Mouse (Mus musculus): ENCODE measurements around the gene Bscl2. TPM values are rescaled to one million over a fixed set of nuclear protein-coding genes. Genes with fewer than 3 reads are reported as not detected.

Gene Bscl2
- polyA plus RNA-seq (2014; fragmentation: Illumina TruSeq; extraction: RNeasy Lipid Tissue Mini Kit (QIAGEN cat#74804)), result 25.1 TPM

DNA sequence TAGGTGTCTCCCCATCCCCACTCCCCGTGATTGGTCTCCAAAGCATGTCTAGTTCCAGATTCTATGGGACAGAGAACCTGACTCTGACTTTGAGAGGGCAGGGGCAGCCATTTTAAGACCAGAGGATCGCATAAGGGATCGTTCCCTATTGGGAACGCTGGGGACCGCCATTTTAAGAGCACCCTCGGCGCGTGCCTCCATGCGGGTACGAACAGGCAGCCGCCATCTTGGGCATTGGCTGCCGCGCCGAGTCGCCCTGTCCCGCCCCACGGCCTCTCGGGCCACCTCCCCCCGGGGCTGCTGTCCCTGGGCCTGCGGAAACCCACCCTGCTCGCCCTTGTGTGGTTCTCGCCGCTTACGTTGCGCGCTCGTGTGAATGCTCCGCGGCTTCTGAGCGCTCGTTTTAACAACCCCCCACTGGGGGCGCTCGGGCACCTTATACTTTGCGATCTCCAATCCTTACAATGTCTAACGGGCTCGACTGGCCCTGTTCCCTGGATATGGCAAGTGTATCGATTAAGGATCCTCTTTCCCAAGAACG lies at the start of gene Bscl2:
TSS of gene Bscl2 (plus strand) at position 217 of the 541 bp plus-strand sequence.

DNA sequence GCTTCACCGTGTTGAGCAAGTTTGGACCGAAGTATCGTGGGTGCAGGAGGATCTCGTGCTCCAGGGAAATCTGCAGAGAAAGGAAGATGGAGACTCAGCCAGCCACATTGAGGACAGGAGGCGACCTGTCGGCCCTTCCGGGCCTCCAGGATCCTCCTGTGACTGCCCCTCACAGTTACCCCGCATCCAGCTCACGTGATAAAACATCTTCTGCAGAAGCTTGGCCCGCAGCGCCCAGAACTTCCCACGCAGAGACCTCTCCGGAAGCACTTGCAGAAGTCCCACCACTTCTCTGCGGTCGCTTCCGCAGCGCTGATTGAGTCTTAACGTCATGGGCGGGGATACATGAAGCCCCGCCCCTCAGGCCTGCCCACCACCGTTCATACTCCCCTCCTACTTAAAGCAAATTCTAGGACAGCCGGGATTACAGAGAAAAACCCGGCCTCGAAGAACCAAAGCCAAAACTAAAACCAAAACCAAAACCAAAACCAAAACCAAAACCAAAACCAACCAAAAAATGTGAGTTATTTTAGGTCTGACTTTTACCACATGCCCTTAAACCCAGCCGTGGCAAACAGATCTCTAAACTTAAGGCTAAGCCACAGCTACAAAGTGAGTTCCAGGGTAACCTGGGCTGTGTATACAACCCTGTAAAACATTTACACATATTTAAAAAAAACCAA lies 38.9 kb upstream of the Bscl2 start, which contains the start of gene Polr2g:
TSS of gene Polr2g (minus strand) at position 314 of the 683 bp plus-strand sequence.

DNA sequence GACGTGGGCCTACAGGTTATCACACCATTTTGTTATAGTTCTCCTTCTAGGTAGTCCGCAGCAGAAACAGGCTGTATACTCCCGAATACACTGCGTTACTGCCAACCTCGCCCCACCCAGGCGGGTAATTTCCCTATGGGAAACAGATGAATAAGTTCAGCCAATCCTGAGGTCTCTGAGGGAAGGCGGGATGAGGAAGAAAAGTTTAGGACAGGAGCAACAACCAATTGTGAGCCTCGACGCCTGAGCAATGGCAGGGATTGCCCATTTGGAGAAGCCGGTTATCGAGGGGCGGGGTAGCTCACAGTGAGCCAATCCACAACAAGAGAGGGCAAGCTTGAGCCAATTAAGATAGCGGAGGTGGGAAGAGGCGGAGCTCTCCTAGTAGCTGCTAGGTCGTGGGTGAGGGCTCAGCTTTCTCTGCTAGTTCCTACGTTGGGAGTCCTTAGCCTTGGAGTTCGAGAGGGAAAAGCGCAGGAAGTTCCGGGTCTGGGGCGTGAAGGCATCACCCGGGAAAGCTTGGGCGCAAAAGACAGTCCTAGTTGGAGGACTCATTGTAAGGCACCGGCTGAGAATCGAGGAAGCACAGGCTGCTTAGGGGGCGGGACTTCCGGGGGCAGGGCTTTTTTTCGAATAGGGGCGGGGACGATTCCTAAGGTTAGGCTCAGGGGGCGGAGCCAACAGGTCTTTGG lies 35.0 kb upstream of the Bscl2 start, which contains the start of gene Zbtb3:
TSS of gene Zbtb3 (plus strand) at position 426 of the 692 bp plus-strand sequence.

DNA sequence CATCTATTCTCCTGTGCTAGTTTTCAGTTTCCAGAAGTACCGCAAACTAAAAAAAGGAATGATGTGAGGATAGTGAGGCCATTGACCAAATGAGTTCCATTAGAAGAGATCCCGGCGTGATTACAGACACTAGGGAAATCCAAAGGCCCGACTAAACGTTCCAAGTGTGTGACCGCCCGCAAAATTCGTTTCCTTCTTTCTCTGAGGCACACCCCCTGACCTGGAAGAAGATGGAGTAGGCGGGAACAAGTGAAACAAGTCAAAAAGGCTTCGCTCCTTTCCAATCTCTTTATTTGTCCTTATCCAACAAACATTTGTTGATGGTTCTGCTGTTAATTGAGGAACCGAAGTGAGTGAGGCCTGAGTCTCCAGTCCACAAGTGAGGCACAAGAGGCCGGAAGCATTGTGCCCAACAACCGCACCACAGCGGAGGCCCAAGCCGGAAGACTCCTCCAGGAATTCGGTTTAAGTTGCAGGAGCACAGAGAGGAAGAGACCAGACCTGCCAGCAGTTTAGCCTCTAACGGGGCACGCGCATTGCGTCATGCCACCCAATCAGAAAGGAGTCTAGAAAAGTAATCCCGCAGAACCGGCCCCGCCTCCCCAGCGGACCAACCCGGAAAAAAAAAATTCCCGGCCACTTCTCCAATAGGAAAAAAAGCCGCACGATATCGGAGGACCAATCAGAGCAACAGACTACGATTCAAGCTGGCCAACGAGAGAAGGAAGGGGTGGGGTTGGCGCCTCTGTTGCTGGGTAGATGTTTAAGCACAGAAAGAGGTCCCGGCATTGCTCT lies 18.3 kb upstream of the Bscl2 start, which contains the start of gene Ttc9c:
TSS of gene Ttc9c (minus strand) at position 533 of the 795 bp plus-strand sequence.

DNA sequence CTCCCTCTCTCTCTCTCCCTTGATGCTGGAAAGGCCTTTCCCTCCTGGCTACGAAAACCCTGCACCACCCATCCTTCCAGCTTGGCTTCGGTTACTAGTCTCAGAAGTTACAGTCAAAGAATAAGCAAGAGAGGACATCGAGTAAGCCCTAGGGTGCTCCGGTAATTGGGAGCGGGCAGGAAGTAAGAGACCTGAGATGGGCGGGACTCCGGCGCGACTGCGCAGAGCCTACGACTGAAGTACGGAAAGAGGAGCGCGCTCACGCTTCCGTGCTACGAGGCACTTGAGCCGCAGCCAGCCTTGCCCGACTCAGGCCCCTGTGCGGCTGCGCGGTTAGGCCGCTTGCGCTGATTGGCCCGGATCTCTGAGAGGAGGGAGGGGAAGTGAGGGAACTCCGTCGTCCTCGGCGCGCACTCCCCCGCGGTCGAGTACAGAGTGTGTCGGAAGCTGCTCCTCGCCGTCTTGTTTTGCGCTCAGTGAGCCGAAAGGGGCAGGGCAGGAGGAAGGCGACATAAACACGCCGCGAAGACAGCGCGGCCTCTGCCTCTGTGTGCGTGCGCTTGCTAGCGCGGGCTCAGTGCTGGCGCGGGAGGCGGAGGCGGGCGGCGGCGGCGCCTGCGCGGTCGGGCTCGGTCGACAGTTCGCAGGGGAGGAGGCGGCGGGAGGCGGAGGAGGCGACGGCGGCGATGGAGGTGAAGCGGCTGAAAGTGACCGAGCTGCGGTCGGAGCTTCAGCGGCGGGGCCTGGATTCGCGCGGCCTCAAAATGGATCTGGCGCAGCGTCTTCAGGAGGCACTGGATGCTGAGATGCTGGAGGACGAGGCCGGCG lies 17.5 kb upstream of the Bscl2 start, which contains the start of gene Hnrnpul2:
TSS of gene Hnrnpul2 (plus strand) at position 415 of the 828 bp plus-strand sequence.

DNA sequence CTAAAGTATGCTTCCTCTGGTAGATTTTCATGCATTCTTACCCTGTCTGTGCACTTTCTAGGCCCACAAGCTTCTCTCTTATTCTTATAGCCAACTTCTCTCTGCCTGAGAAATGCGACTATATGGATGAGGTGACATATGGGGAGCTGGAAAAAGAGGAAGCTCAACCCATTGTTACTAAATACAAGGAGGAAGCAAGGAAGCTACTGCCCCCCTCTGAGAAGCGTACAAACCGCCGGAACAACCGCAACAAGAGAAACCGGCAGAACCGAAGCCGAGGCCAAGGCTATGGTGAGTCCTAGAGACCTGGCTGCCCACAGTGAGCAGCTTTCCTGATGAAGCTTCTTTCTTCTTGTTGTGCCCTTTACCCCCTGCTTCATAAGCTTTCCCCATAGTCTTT lies 7.6 kb upstream of the Bscl2 start, which contains the start of gene AC129217.1:
TSS of gene AC129217.1 (plus strand) at position 114 of the 400 bp plus-strand sequence.

DNA sequence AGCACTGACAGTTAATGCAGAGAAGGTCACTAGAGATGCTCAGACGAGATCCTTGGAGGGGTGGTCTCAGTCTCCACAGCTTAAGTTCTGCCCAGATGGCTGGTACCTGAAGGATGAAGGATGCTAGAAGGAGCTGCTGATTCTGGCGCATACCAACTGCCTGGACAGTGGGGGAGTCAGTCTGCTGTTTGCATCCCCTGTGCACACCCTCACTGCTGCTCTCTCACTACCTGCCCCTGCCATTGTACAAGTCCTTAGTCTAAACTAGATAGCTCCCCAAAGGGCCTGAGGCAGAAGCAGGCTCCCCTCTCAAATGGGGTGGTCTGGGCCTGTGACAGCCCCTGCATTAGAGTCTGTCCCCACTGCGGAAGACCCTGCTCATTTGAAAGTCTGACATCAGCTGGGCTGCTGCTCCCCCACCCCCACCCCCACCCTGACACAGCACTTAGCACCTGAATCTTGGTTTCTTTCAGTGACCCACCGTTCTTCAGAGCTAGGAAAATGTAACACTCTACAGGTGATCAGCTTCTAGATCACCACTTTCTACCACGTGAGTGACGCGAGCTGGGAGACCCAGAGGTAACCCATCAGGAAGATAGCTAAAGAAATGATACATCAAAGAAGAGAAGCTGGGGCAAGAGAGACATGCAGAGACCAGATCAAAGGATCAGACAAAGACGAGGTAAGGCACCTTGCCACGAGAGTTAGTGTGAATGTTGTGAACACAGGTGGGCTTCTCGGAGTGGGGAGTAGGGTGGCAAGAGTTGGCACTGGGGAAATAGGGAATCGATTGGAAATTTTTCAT lies 2.0 kb downstream of the Bscl2 start, which contains the start of gene Gng3:
TSS of gene Gng3 (minus strand) at position 92 of the 805 bp plus-strand sequence.

DNA sequence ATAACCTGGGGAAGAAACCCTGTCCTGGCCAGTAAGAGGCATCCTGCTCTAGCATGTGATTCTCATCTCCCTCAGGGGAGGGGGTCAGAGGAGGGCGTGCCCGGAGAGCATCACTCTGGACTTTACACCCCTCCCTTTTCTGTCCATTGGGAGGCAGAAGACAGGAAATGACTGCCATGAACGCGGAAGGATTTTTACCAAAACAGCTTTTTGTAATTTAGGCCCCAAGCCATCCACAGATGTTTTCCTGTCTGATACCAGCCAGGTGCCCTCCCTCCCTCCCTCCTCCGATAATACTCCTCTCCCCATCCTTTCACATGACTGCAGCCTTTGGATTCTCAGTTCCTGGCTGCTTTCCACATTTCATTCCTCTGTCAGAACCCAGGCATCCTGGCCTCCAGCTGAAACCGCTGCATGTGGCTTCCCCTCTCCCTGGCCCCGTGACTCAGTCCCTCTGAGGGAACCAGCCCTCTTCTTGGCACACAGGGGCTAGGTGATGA lies 13.2 kb downstream of the Bscl2 start, which contains the start of gene Lrrn4cl:
TSS of gene Lrrn4cl (plus strand) at position 367 of the 500 bp plus-strand sequence.

DNA sequence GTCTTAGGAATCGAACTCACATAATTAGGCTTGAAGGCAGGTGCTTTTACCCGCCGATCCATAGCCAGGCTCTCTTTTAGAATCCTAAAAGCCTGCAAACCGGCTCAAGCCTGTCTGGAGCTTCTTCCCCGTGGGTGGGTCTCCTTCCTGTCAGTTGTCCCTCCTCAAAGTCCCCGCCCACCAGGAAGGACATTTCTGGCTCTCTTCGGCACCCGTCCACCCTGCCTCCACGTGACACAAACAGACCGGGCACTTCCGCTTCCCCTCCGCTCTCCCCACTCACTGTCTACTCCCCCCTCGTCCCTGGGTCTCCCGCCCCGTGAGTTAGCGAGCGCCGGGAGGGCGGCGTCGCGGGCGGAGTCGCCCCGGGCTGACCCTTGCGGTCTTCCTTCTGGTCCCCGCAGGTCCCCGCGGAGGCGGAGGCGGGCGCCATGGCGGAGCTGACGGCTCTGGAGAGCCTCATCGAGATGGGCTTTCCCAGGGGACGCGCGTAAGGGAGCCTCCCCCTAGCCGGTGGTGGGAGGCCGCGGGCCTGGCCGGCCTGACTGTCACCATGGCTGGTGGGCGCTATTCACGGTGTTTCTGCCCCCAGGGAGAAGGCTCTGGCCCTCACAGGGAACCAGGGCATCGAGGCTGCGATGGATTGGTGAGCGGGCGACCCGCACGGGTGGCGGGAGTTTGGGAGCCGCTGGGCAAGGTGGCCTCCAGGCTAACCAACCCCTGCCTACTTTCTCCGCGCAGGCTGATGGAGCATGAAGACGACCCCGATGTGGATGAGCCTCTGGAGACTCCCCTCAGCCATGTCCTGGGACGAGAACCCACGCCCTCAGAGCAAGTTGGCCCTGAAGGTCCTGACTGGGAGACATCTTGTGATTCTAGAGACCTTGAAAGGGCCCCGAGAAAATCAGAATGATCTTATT lies 34.3 kb downstream of the Bscl2 start, which contains the start of gene Ubxn1:
TSS of gene Ubxn1 (plus strand) at position 230 of the 920 bp plus-strand sequence.

DNA sequence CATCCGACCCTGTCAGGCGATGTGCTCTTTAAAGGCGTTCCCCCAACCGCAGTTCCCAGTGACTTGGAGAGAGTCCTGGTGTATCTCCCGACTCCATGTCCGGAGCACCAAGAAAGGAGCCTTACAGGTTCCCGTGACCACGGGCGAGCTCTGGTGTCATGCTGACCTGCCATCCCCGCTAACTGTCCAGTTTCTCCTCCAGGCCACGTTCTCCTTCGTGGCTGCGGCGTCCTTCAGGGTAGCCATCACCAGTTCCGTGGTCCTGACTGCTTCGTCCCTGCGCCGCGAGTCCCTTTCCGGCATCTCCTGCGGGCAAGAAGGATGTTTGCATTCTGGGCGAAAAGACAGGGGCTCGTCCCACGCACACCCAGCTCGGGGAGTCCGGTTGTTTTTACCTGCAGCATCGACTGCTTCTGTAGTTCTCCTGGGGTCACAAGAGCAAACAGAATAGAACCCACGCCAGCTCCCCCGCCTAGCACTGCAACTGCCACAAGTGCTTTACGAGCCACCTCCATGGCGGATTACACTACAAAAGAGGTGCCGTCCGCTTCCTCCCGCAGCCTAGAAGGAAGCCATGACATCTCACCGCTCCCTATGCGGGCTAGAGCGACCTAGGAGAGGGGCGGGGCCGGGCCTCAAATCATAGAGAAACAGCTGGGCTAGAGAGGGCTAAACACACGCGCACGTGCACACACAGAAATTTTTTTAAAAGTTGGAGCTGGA lies 43.2 kb downstream of the Bscl2 start, which contains the start of gene Uqcc3:
TSS of gene Uqcc3 (minus strand) at position 613 of the 723 bp plus-strand sequence.

DNA sequence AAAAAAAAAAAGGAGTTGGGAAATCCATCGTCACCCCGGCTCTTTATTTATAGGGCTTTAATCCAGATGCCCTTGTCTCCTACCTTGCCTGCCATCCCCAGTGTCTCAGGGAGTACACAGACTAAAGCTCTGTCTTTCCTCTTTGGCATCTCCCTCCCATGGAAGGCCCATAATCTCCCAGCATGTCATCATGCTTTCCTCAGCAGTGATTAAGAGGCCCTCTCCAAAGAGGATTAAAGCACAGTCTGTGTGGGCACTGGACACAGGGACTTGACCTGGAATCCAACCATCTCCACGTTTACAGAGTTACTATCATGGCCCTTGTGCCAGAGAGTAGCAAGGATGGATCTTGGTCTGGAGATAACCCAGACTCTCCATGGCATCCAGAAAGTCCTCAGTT lies 46.3 kb downstream of the Bscl2 start, which contains the start of the genes Lbhd1 and Gm49403:
TSS of gene Lbhd1 (plus strand) at position 117 of the 400 bp plus-strand sequence.
TSS of gene Gm49403 (plus strand) at position 315 of the 400 bp plus-strand sequence.

DNA sequence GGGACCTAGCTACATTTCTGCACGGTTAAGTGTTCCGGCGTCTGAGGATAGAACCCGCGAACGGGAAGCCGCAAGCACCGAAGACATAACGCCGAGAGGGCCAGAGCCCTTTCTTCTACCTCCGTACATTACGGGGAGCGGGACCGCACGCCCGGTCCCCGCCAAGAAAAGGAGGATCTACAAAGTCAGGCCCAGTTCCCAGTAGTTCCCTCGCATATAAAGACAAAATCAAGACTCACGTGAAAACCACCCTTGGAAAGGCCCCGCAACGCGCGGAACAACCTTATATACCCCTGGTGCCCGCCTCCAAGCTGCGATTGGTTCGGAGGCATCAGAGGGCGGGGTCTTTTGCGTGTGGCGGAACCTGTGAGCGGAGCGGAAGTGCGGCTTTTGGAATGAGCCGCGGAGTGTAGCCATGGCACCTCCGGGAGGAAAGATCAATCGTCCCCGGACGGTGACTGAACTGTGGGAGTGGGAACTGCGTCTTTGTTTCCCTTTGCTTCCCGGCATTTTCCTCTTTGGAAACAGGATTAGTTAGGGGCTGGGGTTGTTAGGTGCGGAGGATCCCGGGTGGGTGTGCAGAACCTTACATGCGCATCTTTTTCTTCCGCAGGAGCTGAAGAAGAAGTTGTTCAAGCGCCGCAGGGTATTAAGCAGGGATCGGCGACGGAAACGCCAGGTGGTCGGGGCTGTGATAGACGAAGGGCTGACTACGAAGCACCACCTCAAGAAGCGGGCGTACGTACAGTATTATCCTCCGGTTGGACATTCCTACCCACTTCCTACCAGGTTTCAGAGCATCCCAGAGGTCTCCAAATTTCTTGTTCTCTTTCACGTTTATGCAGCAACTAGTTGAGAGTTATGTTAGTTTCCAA lies 51.5 kb downstream of the Bscl2 start, which contains the start of the genes 1810009A15Rik and Gm49416:
TSS of gene 1810009A15Rik (plus strand) at position 343 of the 875 bp plus-strand sequence.
TSS of gene Gm49416 (plus strand) at position 416 of the 875 bp plus-strand sequence.

DNA sequence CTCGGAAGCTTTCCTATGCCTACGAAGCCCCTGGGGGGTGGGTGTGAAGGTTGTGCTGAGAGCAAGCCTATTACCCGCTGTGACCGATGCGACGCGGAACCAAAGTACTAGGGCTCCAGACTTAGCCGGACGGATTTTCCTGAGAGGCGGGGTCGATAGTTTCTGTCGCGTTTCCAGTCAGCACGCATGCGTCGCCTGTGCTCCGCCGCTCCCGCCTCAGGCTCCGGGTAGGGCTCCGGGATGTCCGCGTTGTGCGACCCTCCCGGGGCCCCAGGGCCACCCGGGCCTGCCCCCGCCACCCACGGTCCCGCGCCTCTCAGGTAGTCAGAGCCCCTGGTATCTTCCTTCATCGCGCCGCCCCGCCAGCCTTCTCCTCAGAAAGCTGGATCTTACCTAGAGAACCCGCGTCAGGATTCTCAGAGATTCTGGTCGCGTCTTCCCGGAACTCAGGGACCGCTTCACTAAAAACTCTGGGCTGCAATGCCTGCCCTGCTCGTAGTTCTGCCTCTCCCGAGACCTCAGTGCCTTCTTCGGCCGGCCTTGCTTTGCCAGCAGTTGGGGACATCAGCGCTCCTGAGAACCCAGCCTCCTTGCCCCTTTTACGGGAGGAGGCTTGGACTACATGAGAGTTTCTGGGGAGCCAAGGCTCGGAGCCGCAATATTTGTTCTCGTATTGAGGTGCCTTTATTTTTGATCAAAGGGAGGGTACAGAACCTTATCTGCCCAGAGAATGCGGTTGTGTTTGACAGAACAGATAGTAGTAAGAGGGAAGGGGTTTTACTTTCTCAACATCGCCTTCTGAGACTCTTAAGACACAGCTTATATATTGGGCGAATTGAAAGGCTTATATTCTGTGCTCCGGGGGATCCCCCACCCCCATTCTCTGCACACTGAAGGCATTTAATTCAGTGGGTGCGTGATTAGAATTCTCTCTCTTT lies 55.8 kb downstream of the Bscl2 start, which contains the start of gene Ints5:
TSS of gene Ints5 (plus strand) at position 177 of the 938 bp plus-strand sequence.

DNA sequence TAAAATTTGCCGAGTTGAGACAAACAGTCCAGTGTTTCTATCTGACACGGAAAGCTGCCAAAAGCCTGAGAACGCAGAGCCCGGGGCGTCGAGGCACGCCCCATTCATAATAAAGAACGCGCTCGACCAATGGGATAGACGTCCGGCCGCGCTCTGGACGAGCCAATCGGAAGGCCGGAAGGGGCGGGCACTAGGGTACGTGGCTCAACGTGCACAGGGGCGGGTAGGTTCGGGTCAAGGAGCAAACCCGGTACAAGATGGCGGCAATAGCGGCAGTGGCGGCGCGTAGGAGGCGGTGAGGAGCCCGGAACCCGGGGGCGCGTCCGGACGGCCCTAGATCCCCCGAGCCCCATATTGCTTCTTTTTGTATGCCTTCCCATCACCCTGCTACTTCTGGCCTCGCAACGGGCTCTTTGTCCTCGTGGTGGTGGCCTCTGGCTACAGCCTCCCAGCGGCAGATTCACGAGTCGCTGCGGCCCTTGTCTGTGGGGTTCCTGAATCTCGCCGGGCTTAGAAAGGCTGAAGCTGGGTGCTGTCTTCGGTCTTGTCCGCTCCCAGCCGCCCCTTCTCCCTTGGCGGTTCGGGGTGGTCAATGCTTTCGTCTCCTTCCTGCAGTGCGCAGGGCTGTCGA lies 60.7 kb downstream of the Bscl2 start, which contains the start of gene Ganab:
TSS of gene Ganab (plus strand) at position 207 of the 631 bp plus-strand sequence.

